Mouse (Mus musculus): Measurements from ENCODE around the gene Nanos3.

The Nanos3 gene

GRCm38 (mm10) chr8:84185117-84185516, at the start of gene Nanos3:
Nanos3 (minus strand) TSS chr8:84185217.
- no peak for DNase-seq (ENCODE audit: inconsistent ontology term)

DNA sequence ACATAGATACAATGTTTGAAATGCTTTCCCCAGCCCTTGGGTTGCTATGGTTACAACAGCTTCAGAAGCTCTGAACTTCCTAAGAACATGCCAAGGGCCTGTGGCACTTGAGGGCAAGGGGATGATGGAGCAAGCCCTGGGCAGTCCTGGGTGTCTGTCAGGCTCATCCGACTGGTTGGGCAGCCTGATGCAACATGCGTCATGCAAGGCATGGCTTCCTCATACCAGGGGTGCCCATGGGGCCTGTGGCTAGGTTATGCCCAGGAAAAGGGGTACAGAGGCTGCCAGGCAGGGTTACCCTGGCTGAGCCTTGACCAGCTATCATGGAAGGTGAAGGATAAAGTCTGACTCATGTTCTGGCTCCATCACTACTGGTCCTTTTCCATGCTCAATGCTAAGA, 48.0 kb upstream of the Nanos3 start:
- DNase-seq (ENCODE audit: inconsistent ontology term), result no peak

DNA sequence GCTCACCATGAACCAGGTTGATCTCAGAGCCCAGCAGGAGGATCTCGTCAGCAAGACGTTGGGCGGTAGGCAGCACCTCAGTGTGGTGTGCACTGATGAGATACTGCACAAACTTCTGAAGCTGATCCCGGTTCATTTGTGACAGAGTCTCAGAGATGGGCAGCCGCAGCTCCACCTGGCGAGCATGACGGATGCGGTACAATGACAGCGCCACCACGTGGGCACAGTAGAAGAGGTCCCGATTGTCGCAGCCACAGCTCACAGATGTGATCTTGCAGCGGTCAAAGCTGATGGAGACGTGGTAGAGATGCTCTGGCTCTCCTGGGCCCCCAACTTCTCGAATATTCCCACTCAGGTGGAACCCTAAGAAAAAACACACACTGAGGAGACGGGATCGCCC, 45.7 kb upstream of the Nanos3 start:
- no peak for DNase-seq (ENCODE audit: inconsistent ontology term)

- no peak for DNase-seq (ENCODE audit: inconsistent ontology term)
Observed at GRCm38 (mm10) chr8:84223322-84224029, 38.5 kb upstream of the Nanos3 start.

- no peak for DNase-seq (ENCODE audit: inconsistent ontology term)
Observed at GRCm38 (mm10) chr8:84222566-84223165, 37.6 kb upstream of the Nanos3 start.

- no peak for DNase-seq (ENCODE audit: inconsistent ontology term)
Observed at GRCm38 (mm10) chr8:84220105-84220504, 35.1 kb upstream of the Nanos3 start.

GRCm38 (mm10) chr8:84218143-84218542, 33.1 kb upstream of the Nanos3 start:
- DNase-seq (ENCODE audit: inconsistent ontology term), result no peak

DNA sequence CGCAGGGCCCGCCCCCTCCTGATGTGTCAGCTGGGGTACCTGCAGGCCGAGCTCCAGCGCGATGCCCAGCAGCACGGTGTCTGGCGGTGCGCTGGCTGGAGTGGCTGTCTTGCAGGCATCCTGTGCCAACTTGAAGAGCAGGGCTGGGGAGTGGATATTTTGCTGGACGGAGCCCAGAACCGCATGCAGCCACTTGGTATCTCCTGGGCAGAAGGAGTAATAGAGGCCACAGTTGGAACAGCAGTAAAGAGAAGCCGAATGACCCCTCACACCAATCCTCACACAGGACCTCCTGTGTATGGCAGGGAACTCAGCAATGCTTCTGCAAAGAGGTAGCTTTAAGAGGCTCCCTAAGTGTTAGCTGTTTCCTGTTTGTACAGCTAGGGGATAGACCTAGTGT, 32.2 kb upstream of the Nanos3 start:
- DNase-seq (ENCODE audit: inconsistent ontology term), result no peak

DNA sequence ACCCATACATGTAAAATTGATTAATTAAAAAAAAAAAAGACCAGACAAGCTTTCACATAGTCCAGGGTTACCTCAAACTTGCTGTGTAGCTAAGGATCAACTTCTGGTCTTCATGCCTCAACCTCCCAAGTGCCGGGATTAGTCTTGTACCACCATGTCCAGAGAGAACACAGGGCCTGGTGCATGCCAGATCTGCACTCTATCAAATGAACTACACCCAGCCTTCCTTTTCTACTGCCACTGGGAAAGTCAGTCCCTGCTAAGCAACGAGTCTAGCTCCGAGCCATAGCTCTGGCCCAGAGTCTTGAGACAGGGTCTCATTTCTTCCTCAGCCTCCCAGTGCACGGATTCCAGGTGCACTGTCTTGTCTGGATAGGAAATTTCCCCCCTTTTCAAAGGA, 28.3 kb upstream of the Nanos3 start:
- DNase-seq (ENCODE audit: inconsistent ontology term), result no peak

DNA sequence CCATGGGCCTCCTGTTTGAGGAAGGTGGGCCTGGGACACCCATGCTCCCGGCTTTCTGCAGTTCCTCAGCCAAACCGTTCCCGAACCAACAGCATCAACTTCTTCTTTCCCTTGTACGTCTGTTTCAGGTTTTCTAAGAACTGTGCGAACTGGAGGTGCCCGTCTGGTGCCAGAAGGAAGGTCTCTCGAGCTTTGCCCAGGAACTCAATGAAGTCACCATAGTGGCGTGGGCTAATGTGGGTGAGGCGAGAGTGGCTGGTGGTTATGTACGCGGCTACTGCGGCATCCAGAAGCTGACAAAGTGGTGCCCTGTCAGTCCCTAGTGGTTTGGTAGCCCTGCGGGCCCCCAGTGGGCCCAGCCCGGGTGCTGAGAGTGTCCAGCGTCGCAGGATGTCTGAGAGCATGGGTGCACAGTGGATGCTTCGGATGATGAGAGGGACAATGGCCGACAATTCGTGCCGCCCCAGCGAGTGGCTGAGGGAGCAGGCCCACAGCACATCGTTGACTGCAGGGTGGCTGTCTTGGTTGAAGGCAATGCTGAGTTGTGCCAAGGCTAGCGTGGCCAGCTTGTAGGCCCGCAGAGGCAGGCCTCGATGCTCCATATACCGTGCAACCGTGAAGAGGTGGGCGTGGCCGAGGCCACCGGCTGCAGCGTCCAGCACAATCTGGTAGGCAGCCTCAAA, 27.0 kb upstream of the Nanos3 start:
- no peak for DNase-seq (ENCODE audit: inconsistent ontology term)

- no peak for DNase-seq (ENCODE audit: inconsistent ontology term)
Observed at GRCm38 (mm10) chr8:84211202-84211601, 26.2 kb upstream of the Nanos3 start.

DNA sequence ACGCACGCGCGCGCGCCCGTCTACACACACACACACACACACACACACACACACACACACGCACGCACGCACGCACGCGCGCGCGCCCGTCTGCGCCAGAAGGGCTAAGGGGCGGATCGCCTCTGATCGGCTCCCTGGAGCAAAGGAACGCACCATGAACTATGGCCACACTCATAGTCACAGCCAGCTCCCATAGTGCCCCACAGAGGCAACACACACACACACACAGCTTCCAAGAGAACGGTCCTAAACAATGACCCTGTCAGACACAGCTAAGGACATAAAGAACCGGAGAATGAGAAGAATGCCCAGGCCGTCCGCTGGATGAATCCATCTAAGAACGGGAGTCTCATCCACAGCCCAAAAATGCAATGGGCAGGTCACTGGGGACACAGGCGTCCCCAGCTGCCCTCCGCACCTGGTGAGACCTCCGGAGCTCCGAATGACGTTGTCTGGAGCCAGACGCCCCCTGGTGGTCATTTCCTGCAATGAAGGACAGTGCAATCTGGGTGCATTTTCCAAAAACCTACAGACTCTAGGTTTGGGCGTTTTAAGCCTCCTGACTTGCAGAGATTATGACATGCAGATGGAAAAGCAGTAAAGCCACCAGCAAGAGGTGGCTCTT, 25.3 kb upstream of the Nanos3 start:
- peak; percentile 88 for DNase-seq (ENCODE audit: inconsistent ontology term)

- peak; percentile 69 for DNase-seq (ENCODE audit: inconsistent ontology term)
Observed at GRCm38 (mm10) chr8:84208381-84209380, 23.7 kb upstream of the Nanos3 start.

DNA sequence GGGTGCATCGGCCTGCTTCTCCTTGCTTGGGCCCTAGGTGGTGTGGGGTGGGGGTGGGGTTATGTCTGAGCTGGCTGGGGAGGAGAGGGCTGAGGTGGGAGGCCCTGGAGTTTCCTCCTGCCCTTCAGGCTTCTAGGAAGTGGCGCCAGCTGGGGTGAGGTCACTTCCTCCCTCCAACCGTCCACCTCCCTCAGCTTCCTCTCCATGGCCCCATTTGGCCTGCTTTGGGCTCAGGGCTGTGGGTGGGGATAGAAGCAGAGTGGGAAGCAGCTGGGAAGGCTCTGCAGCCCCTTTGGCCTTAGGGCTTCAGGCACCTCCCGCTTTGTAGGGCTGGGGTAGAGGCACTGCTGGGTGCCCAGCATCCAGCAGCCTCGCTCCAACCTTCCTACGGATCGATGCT, 22.8 kb upstream of the Nanos3 start:
- DNase-seq (ENCODE audit: inconsistent ontology term), result peak; percentile 73

DNA sequence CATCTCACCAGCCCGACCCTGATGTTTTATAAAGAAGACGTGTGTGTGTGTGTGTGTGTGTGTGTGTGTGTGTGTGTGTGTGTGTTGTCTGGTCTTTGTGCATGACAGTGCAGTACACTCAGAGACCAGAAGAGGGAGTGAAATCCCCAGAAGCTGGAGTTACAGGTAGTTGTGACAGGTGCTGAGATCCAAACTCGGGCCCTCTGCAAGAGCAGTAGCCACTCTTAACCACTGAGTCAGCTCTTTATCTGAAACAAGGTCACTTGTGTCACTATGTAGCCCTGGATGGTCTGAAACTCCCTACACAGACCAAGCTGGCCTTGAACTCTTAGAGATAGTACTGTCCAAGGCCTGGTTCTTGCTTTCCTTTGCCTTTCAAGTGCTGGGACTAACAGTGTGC, 21.6 kb upstream of the Nanos3 start:
- DNase-seq (ENCODE audit: inconsistent ontology term), result no peak

GRCm38 (mm10) chr8:84205073-84205472, 20.1 kb upstream of the Nanos3 start:
- DNase-seq (ENCODE audit: inconsistent ontology term), result no peak

DNA sequence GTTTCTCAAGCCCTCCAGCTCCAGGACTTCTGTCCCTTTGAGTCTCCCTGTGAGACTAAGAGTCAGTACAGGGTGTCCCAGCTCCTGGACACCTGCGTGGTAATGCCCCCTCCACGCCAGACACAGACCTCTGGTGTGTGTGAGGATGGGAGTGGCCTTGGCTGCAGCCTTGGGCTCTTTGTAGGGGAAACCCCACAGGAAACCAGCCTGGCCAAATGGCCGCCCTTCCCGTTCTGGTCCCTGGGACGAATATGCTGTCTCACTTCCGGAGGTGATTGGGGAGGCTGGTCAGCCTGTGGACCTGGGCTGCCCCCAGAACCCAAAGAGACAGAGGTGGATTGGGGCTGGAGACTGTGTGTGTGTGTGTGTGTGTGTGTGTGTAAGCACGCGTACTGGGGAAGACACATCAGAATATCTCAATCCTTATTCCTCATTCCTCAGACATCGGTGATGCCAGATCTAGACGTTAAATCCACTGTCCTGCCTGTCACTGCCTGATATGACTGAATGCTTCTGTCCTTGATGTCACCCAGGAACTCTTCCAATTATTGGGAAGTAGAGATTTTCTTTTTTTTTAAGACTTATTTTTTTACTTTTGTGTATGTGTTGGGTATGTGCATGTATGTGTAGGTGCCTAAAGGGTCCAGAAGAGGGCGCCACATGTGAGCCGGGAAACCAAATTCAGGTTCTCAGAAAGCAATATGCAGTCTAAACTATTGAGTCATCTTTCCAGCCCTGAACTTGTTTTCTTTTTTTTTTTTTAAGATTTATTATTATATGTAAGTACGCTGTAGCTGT, 19.2 kb upstream of the Nanos3 start:
- DNase-seq (ENCODE audit: inconsistent ontology term), result peak; percentile 78

- peak; percentile 99 for DNase-seq (ENCODE audit: inconsistent ontology term)
Observed at GRCm38 (mm10) chr8:84202938-84203917, 18.2 kb upstream of the Nanos3 start.

GRCm38 (mm10) chr8:84202466-84202865, 17.4 kb upstream of the Nanos3 start:
- DNase-seq (ENCODE audit: inconsistent ontology term), result peak; percentile 93

Measured in Muller cell, postnatal 12 days (primary cell).